Mouse (Mus musculus) heart, embryonic 13.5 days (tissue): ENCODE measurements around the gene Cbr3. TPM values are rescaled to one million over a fixed set of nuclear protein-coding genes. Genes with fewer than 3 reads are reported as not detected.
"Not testable (repeated sequence)": the region's sequence is repeated elsewhere in the genome, so short reads cannot be mapped to it uniquely, and the experiment has no call there.

Experiments used
- ATAC-seq: fragments of 200-750 bp; cut with Nextera tagmentation; 2 replicates; pipeline ENCODE4 v1.8.0; 2017; ENCODE audit warnings: moderate TSS enrichment; ENCODE audit not compliant: insufficient number of reproducible peaks, low FRiP score, low TSS enrichment; ENCODE audit errors: extremely low read depth
- H3K27ac ChIP-seq: fragments of 300-500 bp; sonication (generic); replicated peaks from 2 replicates; pipeline ENCODE4 v1.5.1; 2015; ENCODE audit warnings: moderate library complexity, mild to moderate bottlenecking, inconsistent platforms
- H3K27me3 ChIP-seq: fragments of 300-500 bp; sonication (generic); replicated peaks from 2 replicates; pipeline ENCODE4 v1.6.1; 2015; ENCODE audit warnings: mild to moderate bottlenecking, inconsistent platforms
- H3K36me3 ChIP-seq: fragments of 300-500 bp; sonication (generic); 2 replicates; pipeline ENCODE4 v1.6.1; 2015; ENCODE audit warnings: mild to moderate bottlenecking, inconsistent platforms
- H3K4me1 ChIP-seq: fragments of 300-500 bp; sonication (generic); 2 replicates; pipeline ENCODE4 v1.6.1; 2015; ENCODE audit warnings: inconsistent platforms
- H3K4me2 ChIP-seq: fragments of 300-500 bp; sonication (generic); 2 replicates; pipeline ENCODE4 v1.6.1; 2015; ENCODE audit warnings: inconsistent platforms, mild to moderate bottlenecking, moderate library complexity
- H3K4me3 ChIP-seq: fragments of 300-500 bp; sonication (generic); 2 replicates; pipeline ENCODE4 v1.5.1; 2015; ENCODE audit warnings: moderate library complexity, mild to moderate bottlenecking, inconsistent platforms
- H3K9ac ChIP-seq: fragments of 300-500 bp; sonication (generic); 2 replicates; pipeline ENCODE4 v1.6.1; 2015; ENCODE audit warnings: inconsistent platforms, mild to moderate bottlenecking, moderate library complexity
- H3K9me3 ChIP-seq: fragments of 300-500 bp; sonication (generic); 2 replicates; pipeline ENCODE4 v1.6.1; 2016; ENCODE audit warnings: inconsistent platforms
- WGBS: fragments of 180-500 bp; shearing (Covaris S2); methylation state at CpG from one replicate; pipeline ENCODE4 v1.1.7; 2015; ENCODE audit warnings: mixed read lengths; 5-methylcytosine and 5-hydroxymethylcytosine counted together
- polyA plus RNA-seq: library from polyadenylated mRNA; unstranded; fragments of >200 nt; fragmentation: Nextera tagmentation; extraction: Ambion mirVana; gene quantifications from 2 replicates; pipeline ENCODE4 v1.2.1, GENCODE M21; 2015

Cbr3 gene
- polyA plus RNA-seq, 1 experiment from 2014 or later, result 0.70 TPM

DNA sequence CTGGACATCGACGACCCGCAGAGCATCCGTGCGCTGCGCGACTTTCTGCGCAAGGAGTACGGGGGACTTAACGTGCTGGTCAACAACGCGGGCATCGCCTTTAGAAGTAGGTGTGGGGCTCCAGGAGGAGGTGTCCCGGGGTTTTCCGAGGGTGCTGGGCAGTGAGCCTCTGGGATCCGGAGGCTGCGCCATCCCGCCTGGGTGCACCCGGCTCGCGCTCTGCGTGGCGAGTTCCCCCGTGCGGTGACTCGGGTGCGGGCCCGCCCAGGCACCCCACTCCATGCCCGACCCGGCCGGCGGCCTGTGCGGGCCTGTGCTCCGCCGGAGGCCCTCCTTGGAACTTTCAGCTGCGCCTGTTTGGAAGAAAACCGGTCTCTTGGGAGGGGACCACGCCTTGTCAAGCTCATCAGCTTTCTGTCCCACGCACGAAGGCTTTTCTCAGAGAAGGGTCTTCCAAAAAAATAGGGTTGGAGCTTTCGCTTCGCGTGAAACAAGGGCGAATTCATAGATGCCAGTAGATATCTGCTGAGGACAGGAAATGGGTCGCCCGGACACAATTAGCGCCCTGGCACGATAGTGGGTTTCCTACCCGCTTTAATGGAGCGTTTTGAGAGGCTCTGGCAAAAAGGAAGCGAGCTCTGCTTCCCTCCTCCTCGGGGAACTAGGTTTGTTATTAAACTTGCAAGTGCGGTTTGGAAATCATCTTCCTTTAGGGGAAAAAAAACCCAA is 657 bp downstream of the Cbr3 start:
- peak overlapping the region; percentile 71 for H3K9ac ChIP-seq
- ATAC-seq, result no peak
- H3K27me3 ChIP-seq, result peaks cover 72% of the 10 kb centered on the region
- no peaks in the 10 kb centered on the region for H3K36me3 ChIP-seq
- peaks cover 25% of the 10 kb centered on the region for H3K4me1 ChIP-seq
- H3K4me2 ChIP-seq, result peak overlapping the region; percentile 78
- no peak overlapping the region for H3K27ac ChIP-seq
- H3K9me3 ChIP-seq, result no peaks in the 10 kb centered on the region
- WGBS, result under 1% methylated on average over 53 of the region's 53 CpGs
- peak overlapping the region; percentile 55 for H3K4me3 ChIP-seq

DNA sequence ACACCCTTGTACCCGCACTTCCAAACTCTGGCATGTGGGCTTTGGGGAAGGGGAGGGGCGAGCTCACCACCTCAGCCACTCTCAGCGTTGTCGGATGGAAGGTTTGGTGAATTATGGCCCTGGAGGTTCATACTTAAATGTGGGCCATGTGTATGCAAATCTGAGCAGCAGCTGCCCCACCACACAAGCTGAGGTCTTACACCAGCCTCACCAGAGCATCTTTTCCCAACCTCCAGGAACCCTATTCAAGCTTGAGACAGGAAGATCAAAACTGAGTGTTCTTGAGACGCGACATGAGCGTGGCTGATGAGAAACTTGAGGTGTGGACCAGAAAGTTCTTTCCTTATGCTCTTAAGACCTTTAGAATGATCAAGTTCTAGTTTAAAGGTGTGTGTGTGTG is 1.4 kb downstream of the Cbr3 start:
- H3K9me3 ChIP-seq, result no peaks in the 10 kb centered on the region
- no peak overlapping the region for H3K27ac ChIP-seq
- H3K4me3 ChIP-seq, result peak overlapping the region; percentile 55
- peaks cover 25% of the 10 kb centered on the region for H3K4me1 ChIP-seq
- peak overlapping the region; percentile 78 for H3K4me2 ChIP-seq
- no peaks in the 10 kb centered on the region for H3K36me3 ChIP-seq
- WGBS, result 33% methylated on average over 7 of the region's 7 CpGs
- peaks cover 64% of the 10 kb centered on the region for H3K27me3 ChIP-seq
- no peak overlapping the region for H3K9ac ChIP-seq
- no peak for ATAC-seq

DNA sequence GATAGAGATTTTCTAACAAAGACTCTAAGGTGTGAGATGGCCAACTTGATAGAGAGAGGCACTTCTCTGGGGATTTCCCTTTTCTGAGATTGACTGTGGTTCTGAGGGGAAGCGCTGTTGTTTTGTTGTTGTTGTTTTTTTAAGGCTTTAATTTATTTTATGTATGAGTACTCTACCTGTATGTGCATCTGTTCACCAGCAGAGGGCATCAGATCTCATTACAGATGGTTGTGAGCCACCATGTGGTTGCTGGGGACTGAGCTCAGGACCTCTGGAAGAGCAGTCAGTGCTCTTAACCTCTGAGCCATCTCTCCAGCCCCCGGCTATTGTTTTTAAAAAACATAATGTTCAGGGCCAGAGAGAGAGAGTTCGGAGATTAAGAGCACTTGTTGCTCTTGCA is 2.8 kb downstream of the Cbr3 start:
- not testable (repeated sequence) for H3K9ac ChIP-seq, H3K4me3 ChIP-seq, H3K36me3 ChIP-seq, H3K27ac ChIP-seq, ATAC-seq, H3K9me3 ChIP-seq, H3K4me2 ChIP-seq
- peaks cover 25% of the 10 kb centered on the region for H3K4me1 ChIP-seq
- peaks cover 53% of the 10 kb centered on the region for H3K27me3 ChIP-seq
- WGBS, result 84% methylated on average over 3 of the region's 3 CpGs

DNA sequence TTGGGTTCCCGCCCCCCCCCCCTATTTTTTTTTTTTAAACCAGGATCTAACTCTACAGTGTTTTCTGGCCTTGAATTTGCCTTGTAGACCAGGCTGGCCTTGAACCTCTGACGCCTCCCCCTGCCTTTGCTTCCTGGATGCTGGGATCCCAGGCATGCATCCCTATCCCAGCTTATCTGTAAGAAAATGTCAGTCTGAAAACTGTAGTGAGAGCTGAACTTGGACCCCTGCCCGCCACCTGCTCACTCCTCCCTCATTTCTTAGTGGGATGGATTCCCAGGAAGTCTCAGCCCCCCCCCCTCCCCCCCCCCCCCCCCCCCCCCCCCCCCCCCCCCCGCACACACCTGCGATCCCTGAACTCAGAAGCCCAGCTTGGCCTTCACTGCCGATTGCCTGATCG is 3.4 kb downstream of the Cbr3 start:
- Histone ChIP-seq H3K9me3 (no peaks in the 10 kb centered on the region), H3K4me2 (no peak overlapping the region), H3K36me3 (no peaks in the 10 kb centered on the region), H3K27ac (no peak overlapping the region), H3K4me3 (no peak overlapping the region), H3K27me3 (peaks cover 47% of the 10 kb centered on the region), H3K9ac (no peak overlapping the region), H3K4me1 (peaks cover 25% of the 10 kb centered on the region)
- WGBS, result 79% methylated on average over 6 of the region's 7 CpGs
- no peak for ATAC-seq

DNA sequence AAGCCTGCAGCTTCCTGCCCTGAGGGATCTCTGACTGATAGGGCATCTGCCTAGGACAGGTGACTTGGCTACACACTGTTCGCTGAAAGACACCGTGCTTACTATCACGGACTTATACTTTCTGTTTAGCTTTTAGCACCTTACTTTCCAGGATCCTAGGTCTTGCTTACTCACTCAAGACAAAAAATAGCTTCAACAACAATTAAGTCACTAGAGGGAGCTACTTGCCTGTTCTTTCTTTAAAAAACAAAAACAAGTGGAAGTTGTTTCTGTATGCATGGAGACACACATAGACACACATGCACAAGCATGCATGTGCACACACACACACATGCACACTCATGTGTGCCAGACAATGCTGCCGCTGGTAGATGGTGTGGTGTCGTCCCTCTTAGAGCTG is 3.9 kb downstream of the Cbr3 start:
- Histone ChIP-seq H3K4me2 (peak overlapping the region; percentile 47), H3K36me3 (no peaks in the 10 kb centered on the region), H3K4me3 (0 out of 2 replicates have a peak overlapping the region, but pooled peaks have one; percentile 23), H3K9me3 (no peaks in the 10 kb centered on the region), H3K27ac (no peak overlapping the region), H3K9ac (no peak overlapping the region), H3K27me3 (peaks cover 42% of the 10 kb centered on the region), H3K4me1 (peaks cover 25% of the 10 kb centered on the region)
- 44% methylated on average over 5 of the region's 5 CpGs for WGBS
- ATAC-seq, result no peak

DNA sequence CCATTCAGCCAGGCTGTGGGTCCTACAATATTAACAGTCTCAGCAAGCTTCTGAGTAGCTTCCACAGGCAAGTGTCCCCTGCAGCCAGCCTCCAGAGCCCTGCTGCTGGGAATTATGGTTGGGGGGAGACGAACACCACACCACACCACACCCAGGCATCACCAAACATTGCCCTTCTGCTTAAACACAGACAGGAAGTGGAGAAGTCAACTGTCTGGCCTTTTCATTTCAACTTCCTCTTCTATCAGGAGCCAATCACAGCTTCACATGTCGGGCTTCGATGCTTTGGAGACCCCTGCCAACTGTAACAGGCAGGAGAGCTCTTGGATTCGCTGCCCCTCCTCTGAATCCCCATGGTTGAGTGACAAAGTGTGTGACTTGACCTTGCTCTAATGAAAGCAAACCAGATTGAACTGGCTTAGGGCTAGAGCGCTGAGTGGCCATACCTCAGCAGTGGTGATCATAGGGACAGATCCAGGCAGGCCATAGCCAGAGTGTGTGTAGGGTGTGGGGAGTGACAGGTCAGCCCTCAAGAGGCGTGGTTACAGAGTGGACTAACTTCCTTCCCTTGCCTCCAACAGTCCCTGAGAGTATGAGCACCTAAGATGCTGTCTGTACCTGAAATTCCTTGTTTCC is 8.3 kb downstream of the Cbr3 start:
- H3K9ac ChIP-seq, result no peak overlapping the region
- no peak for ATAC-seq
- H3K4me1 ChIP-seq, result 0 out of 2 replicates have a peak, but pooled peaks cover 2% of the 10 kb centered on the region
- H3K27ac ChIP-seq, result no peak overlapping the region
- no peaks in the 10 kb centered on the region for H3K9me3 ChIP-seq
- no peaks in the 10 kb centered on the region for H3K36me3 ChIP-seq
- no peak overlapping the region for H3K4me3 ChIP-seq
- 59% methylated on average over 6 of the region's 6 CpGs for whole genome bisulfite sequencing
- peaks cover 22% of the 10 kb centered on the region for H3K27me3 ChIP-seq
- H3K4me2 ChIP-seq, result no peak overlapping the region

DNA sequence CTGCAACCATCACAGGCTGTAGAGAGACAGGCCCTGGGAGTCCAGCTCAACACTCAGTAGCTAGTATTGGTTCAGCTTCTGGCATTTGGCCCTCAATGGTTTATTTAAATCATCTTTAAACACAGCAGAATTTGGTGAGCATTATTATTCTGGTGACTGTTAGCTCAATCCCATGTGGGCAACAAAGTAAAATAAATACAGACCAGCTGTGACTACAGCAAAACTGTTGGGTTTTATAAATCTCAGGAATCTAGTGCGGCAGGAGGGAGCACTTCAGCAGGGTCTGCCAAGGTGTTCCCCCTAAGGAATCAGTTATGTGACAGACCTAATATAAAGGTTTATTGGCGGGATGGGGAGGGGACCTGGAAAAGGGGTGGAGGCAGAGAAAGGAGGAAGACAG is 9.7 kb downstream of the Cbr3 start:
- no peak overlapping the region for H3K4me2 ChIP-seq
- 70% methylated on average over 2 of the region's 2 CpGs for WGBS
- no peak overlapping the region for H3K4me3 ChIP-seq
- no peak for ATAC-seq
- H3K9me3 ChIP-seq, result no peaks in the 10 kb centered on the region
- H3K4me1 ChIP-seq, result no peaks in the 10 kb centered on the region
- no peak overlapping the region for H3K9ac ChIP-seq
- H3K36me3 ChIP-seq, result no peaks in the 10 kb centered on the region
- no peak overlapping the region for H3K27ac ChIP-seq
- H3K27me3 ChIP-seq, result peaks cover 22% of the 10 kb centered on the region

DNA sequence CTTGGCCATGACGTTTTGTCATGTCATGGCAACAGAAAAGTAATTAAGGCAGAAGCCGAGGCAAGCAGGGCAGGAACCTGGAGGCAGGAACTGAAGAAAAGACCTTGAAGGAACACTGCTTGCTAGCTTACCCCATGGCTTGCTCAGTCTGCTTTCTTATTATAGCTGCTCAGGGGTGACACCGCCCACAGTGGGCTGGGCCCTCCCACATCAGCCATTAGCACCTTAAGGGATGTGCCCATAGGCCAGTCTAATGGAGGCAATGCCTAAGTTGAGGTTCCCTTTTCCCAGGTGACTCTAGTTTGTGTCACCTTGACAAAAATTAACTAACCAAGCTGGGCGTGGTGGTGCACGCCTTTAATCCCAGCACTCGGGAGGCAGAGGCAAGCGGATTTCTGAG is 24.1 kb downstream of the Cbr3 start:
- ATAC-seq, result no peak

DNA sequence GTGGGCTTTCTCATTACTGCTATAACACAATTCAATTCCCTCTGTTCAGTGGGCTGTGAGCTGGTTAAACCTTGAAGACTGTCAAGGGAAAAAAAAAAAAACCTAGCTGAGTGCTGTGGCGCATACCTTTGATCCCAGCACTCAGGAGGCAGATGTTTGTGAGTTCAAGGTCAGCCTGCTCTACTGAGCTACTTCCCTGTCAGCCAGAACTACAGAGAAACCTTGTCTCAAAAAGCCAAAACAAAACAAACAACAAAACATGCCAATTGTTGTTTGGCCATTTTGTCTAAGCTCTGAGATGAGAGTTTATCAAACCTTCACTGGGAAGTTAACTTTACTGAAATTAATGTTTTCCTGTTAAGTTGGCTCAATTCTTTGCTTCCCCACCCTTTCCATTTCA is 26.2 kb downstream of the Cbr3 start:
- no peak for ATAC-seq
- Histone ChIP-seq H3K27ac (no peak overlapping the region), H3K4me2 (no peak overlapping the region), H3K27me3 (peaks cover 29% of the 10 kb centered on the region), H3K4me1 (peaks cover 10% of the 10 kb centered on the region), H3K9me3 (no peaks in the 10 kb centered on the region), H3K36me3 (no peaks in the 10 kb centered on the region), H3K4me3 (no peak overlapping the region), H3K9ac (no peak overlapping the region)
- WGBS, result 70% methylated on average over 1 of the region's 1 CpGs

More for the DNA sequence above, 24.1 kb downstream of the Cbr3 start:
- Histone ChIP-seq H3K4me2 (no peak overlapping the region), H3K36me3 (no peaks in the 10 kb centered on the region), H3K9me3 (no peaks in the 10 kb centered on the region), H3K27me3 (peaks cover 15% of the 10 kb centered on the region), H3K27ac (no peak overlapping the region), H3K4me3 (no peak overlapping the region), H3K9ac (no peak overlapping the region), H3K4me1 (no peaks in the 10 kb centered on the region; the same call in 1 of the 2 replicates)
- WGBS, result 81% methylated on average over 7 of the region's 7 CpGs

DNA sequence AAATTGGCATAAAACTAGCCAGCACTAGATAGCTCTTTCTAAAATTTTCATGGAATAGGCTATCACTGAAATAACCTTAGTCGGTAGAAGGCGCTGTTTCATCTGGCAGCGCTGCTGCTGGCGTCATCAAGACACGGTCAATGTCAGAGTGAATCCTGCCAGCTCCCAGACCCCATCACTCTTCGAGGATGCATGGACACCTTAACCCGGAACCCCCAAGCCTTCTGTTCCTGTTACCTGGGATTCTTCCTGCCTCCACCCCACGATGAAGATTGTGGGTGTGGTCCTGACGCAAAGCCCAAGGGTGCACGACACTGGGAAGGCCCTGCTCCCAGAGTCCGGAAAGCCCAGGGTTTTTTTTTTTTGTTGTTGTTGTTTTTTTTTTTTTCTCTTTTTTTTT is 27.9 kb downstream of the Cbr3 start:
- Histone ChIP-seq H3K9me3 (no peaks in the 10 kb centered on the region), H3K36me3 (no peaks in the 10 kb centered on the region), H3K4me1 (peaks cover 10% of the 10 kb centered on the region), H3K4me3 (peak overlapping the region; percentile 73), H3K4me2 (peak overlapping the region; percentile 85), H3K27me3 (peaks cover 29% of the 10 kb centered on the region), H3K9ac (peak overlapping the region; percentile 67; the same call in 1 of the 2 replicates), H3K27ac (peak overlapping the region; percentile 67; the same call in 1 of the 2 replicates)
- WGBS, result under 1% methylated on average over 11 of the region's 11 CpGs
- no peak for ATAC-seq

DNA sequence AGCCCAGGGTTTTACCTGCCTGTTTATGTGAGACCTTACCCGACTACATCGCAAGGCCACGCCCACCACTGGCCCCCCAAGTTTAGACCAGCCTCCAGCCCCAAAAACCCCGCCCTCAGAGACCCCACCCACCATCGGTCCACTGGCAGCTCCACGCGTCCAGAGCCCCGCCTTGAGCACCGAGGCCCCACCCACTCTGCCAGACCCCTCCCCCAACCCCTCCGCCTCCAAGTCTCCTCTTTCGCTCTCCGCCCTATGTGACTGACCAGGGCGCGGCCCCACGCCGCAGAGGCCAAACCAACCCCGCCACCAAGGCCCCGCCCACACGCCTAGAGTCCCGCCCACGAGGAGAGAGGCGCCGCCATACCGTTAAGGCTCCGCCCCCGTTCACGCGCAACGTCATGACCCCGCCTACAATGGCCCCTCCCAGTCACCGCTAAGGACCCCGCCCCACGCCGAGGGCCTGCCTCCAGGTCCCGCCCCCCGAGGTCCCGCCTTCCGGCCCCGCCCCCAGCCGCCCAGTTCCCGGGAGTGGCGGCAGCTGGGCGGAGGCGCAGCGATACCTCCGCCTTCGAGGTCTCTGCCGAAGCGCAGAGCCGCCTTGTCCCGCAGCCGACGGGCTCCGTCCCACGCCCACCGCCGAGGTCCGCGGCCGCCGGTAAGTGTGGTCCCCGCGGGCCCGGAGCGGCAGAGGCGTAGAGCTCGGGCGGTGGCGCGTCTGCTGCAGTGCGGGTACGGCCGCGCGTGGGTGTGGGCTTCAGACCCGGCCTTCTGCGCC is 28.6 kb downstream of the Cbr3 start, which contains the start of gene Dop1b:
Gene Dop1b, plus strand, starts transcription at position 494 of the 778 bp plus-strand sequence.
- peak within 1 kb of the TSS; percentile 67 for H3K27ac ChIP-seq
- H3K4me1 ChIP-seq, result peaks cover 10% of the 10 kb centered on the region
- H3K27me3 ChIP-seq, result peaks cover 27% of the 10 kb centered on the region
- H3K4me2 ChIP-seq, result peak within 1 kb of the TSS; percentile 85
- no peaks in the 10 kb centered on the region for H3K36me3 ChIP-seq
- under 1% methylated on average over 75 of the region's 77 CpGs for WGBS
- peak within 1 kb of the TSS; percentile 84 for H3K9ac ChIP-seq
- peak; percentile 94 for ATAC-seq
- H3K4me3 ChIP-seq, result peak within 1 kb of the TSS; percentile 73
- no peaks in the 10 kb centered on the region for H3K9me3 ChIP-seq
